Mouse (Mus musculus) induced T-regulatory cell, adult 2 months (primary cell): Measurements from ENCODE around the gene Ep400.

Experiments
- DNase-seq: peaks from one replicate; pipeline ENCODE4 v3.0.0-alpha.2; 2012; ENCODE audit warnings: low read depth

Gene Ep400

DNA sequence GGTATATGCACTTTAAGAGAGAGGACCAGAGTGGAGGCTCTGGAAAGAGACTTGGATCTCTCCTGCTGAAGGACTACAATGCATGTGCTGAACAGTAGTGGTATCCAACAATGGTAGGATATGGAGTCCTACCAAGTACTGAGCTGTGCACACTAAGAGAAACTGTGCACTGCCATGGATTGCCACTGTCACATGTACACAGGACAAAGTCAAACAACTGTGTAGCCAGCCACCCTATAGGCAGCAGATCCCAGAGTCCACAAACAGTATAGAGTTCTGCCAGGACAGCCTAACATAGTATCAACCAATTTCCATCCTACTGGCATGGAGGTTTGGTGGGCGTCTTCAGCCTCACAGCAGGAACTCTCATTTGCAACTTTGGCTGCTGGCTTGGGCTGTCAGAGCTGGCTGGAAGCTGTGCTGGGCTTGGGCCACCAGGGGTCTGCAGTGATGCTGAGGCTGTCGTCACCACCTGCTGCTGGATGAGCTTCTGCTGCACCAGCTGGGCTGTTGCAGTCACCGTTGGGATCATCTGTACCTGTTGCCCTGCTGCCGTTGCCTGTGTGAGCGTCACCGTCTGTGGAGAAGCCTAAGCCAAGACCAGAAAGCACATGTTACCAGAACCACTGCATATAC lies 104.9 kb downstream of the Ep400 start:
- DNase-seq = no peak

DNA sequence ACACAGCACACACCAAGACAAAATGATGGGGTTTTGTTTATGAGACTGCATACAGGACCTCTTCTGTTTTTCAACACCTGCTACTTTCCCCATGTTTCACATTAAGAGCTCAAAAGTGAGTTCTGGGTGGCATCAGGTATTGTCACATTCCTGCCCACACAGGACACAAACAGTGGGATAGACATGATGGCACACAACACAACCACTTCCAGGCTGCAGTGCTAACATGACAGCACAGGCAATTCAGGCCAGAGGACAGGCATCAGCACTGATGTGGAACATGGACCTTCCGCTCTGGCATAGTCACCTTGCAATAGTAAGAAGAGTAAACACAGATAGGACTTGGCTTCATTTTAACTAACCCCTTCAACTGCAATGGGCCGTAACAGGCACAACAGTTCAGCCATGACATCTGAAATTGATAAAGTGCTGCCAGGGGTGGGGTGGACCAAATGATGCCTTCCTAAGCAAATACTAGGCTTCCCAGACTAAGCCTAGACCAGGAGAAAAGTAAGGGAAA lies 105.7 kb downstream of the Ep400 start:
- DNase-seq = no peak

DNA sequence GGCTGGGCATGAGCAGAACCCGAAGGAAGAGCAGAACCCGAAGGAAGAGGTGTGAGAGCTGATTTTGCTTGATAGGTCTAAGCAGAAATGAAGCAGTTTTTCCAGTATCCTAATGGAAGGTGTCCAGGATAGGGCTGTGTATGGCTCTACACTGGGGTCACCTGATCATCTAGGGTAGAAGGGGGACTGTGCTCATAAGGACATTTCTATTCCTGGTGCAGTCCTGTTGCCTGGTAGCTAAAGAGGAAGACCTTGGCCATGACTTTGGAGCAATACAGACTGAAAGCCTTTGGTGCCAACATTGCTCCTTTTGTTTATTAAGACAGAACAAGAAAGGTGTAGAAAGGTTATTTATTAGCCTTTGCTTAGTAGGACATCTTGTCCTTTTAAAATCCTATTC lies 106.5 kb downstream of the Ep400 start:
- no peak for DNase-seq

DNA sequence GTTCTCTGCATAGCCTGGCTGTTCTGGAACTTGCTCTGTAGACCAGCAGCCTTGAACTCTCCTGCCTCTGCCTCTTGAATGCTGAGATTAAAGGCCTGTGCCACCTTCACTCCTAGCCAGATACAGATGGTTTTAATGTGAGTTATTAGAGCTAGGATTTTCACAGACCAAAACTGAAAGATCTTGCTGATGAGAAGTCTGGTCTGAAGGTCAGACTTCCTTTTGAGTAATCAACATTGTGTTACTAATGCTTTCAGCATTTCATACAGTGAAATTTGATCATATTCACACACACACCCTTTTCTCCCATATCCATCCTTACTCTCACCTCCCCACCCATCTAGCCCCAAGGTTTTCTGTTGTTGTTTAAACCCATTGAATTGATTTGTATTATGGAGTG lies 110.8 kb downstream of the Ep400 start:
- no peak for DNase-seq

DNA sequence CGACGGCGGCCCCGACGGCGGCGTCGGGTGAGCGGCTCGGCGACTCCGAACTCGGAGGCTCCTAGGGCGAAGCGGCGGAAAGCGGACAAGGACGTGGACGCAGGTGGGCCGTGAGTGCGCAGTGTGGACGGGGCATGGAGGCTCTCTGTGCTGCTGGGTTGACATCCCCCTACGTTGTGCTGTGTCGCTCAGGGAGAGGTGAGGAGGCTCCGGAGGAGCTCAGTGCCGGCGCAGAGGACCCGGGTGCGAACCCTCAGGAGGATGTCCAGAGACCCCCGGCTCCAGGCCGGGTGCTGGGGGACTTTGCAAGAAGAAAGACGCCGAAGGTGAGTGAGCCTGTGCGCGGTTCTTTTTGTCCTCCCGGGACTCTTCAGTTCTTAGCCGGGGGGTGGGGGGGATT lies 116.8 kb downstream of the Ep400 start:
- no peak for DNase-seq

DNA sequence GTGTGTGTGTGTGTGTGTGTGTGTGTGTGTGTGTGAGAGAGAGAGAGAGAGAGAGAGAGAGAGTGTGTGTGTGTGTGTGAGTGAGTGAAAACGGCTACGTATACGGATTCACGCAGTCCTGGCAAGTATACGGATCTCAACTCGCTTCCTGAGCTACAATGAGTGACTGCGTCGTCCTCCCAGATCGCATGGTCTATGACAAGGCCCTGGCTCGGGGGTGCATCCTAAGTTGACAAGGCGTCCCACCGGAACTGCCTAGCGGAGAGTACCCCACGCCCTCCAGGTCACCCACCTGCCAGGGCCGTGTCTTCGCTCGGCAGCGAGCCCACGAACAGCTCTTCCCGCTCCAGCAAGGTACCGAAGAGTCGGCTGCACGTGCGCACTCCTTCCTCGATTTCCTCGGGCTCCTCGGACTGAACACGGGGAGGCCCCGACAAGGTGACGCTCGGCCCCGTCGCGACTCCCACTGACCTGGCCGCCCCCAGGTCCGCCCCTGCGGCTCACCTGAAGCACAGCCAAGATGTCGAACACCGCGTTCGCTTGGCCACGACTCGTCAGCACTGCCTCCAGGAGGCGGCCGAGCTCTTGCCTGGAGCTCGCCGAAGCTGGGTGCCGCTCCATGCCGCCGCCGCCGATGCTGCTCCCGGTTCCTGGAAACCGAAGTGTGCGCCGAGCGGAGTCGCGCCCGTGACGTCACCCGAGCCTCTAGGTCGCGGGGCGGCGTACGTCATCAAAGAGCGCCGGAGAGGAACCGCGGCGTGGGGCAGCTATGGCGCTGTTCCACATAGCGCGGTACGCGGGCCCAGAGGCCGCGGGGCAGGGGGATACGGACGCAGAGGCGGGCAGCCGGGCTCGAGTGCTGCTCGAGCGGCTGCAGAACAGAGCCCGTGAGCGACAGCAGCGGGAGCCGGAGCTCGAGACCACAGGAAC lies 117.5 kb downstream of the Ep400 start, which contains the start of the genes Noc4l and Ddx51:
Gene Noc4l, minus strand, starts transcription at position 699 of the 930 bp plus-strand sequence.
Gene Ddx51, plus strand, starts transcription at position 733 of the 930 bp plus-strand sequence.
- peak; percentile 98 for DNase-seq

DNA sequence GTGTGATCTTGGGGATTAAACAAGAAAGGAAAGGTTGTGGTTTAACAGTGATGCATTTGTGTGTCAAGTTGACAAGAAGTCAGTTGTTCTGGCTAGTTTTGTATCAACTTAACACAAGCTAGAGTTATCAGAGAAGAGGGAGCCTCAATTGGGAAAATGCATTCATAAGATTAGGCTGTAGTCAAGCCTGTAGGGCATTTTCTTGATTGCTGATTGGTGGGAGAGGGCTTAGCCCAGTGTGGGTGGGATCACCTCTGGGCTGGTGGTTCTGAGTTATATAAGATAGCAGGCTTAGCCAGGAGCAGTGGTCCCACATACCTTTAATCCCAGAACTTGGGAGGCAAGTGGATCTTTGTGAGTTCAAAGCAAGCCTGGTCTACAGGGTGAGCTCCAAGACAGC lies 124.1 kb downstream of the Ep400 start:
- no peak for DNase-seq

DNA sequence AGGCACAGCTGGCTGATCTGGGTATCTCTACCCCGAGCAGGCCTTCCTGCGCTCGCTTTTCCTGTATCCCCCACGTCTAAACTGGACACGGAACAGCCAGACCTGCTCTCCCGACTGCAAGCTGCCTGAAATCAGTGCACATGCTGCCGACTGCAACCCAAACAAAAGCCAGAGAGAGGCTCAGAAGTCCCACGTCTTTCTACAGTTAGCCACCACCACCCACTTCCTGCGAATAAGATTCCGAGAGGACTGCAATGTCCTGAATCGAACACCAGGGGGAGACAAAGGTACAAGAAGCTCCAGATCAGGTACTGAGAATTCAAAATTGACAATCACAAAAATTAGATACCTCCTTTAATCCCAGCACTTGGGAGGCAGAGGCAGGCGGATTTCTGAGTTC lies 131.1 kb downstream of the Ep400 start:
- DNase-seq = peak; percentile 93

DNA sequence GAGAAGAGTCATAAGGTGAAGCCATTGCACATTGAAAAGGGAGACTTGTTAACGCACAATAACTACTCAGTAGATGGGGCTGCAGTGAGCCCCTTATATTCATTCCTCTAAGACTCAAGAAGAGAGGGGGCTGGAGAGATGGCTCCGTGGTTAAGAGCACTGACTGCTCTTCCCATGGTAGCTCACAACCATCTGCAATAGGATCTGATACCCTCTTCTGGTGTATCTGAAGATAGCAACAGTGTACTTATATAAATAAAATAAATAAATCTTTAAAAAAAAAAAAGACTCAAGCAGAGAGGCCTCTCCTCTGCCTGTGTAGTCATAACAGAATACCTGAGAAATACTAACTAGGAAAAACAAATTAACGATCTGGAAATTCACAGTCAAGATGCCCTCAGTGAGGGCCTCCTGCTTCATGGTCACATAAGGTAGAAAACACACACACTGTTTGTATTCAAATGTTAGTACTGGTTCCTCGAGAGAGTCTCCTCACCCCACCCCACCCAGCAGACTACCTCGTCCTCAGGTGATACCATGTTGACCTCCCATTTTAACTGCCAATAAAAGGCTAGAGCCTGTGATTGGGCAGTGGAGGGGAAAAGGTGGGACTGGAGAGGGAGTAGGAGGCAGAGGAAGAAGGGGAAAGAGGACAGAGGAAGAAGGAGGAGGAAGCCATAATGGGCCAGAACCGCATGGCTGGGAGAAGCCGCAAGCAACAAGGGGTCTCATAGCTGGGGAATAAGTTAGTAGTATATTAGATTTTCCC lies 132.0 kb downstream of the Ep400 start:
- no peak for DNase-seq

DNA sequence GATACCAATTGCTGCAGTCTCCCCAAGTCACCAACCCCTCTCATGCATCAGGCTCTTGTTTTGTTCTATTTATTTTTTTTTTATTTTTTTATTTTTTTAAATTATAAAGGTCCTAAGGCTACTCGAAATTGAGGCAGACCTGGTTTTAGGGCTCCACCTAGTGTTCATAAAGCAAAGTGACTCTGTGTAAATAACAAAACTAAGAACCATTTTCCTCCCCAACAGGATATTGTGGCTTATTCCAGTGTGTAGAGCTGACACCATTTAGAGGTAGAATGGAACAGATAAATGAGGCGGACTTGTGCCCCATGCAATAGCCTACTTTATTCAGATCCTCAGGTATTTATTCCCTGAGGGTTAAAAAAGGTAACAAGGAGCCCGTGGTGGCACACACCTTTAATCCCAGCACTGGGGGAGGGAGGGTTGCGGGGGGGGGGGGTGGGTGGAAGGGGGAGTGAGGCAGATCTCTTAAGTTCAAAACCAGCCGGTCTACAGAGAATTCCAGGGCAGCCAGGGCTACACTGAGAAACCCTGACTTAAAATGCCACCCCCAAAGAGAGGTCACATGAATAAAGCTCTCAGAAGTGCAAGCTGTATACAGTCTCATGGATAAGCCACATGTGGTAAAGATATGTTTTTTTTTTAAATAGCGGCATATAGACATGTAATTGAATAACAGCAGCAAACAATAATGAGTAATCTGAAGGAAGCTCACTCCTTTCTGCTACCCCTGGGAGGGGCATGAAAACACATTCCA lies 134.4 kb downstream of the Ep400 start:
- peak; percentile 83 for DNase-seq

DNA sequence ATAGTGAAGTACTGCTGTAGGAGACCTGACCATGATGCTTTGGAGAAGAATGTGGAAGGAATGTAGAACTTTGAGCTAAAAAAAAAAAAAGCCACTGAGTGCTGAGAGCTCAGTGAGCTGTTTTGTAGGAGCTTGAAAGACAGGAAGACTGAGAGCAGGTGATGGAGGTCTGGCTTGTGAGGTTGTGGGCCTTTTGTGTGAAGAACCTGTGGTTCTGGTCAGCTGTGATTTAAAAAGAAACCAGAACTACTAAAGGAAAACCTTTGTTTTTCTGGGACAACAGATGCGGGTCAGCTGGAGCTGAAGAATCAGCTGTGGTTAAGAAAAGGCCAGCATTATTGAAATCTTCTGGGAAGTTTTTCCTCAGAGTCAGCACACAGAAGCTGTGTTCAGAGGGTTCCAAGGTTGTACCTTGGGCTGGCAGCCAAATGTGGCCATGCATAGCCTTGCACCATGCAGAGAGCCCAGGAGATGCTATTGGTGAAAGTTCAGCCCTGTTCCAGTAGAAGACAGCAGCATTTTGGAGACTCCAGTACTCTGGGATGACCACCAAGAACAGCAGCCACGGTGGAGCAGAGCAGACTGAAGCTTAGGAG lies 140.9 kb downstream of the Ep400 start:
- no peak for DNase-seq

DNA sequence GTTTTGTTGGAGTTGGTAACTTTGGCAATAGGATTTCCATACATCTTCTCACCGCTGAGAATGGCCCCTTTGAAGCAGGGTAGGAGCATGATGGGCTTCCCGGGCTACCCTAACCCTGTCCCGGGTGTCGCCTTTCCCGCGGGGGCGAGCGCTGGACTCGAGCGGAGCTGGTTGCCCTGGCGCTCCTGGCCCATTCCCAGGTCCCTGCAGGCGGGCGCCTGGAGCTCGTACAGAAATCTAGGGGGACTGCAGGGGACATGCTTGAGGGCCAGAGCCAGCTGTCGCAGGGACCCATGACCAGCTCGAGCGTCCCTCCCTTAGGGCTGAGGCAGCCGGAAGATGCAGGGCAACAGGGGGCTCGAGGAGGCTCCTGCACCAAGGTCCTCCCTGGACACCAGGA lies 142.4 kb downstream of the Ep400 start:
- no peak for DNase-seq

DNA sequence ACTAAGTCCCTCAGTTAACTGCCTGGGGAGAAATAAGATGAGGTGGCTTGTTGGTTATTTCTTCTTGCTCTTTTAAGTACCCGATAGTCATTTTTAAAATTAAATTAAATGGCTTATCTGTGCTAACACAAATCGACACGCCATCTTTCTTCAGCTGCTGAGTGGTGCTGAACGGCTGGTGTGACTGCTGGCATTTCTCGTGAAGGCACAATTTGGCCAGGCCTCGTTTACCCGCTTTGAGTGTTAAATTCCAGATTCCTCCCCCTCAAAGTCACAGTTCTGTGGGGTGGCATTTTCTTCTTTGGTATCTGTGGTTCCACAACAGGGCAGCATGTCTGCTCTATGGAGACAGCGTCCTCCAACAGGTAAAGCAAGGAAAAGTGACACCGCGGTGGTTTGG lies 143.2 kb downstream of the Ep400 start:
- DNase-seq = no peak

DNA sequence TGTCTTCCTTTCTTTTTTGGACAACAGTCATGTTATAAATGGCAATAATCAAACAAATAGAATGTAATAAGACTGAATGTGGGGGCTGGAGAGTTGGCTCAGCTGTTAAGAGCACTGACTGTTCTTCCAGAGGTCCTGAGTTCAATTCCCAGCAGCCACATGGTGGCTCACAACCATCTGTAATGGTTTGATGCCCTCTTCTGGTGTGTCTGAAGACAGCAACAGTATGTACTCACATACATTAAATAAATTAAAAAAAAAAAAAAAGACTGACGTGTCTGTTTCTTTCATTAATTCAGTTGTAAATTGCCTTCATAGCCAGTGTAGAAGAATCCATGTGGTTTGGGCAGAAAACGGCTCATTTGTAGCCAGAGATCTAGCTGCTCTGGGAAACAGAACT lies 146.2 kb downstream of the Ep400 start:
- no peak for DNase-seq

DNA sequence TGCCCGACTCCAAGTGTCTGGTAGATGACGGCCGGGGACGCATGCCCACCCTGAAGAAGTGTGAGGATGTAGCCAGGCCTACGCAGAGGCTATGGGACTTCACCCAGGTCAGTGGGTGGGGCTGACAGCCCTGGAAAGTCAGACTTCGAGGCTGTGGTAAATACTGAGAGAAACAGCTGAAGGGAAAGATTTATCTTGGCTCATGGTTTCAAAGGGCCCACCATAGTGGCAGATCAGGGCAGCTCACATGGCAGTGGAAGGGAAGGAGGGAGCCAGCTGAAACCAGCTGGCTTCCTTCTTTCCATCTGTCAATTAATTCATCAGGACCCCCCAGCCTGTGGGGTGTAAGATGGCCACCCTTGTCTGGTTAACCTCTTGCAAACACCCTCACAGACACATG lies 151.3 kb downstream of the Ep400 start:
- no peak for DNase-seq
